Mouse (Mus musculus) heart, postnatal 10 days (tissue): ENCODE results near the gene Pdzd2. TPM values are rescaled to one million over a fixed set of nuclear protein-coding genes. Genes with fewer than 3 reads are reported as not detected.

Experiments
- DNase-seq, 2 experiments: peaks; one replicate each; pipeline ENCODE4 v3.0.0; 2021
- intact Hi-C: fragments of 180-260 bp; cut with DNase I; formaldehyde crosslinking; loops from one replicate; pipeline ENCODE4 v1.15.1; 2025
- total RNA-seq, 2 experiments: library from RNA; stranded (reverse); gene quantifications; 2 replicates each; pipeline ENCODE4 v1.2.3; 2021

The Pdzd2 gene
- 100 to 1,000 TPM; 186 to 218 TPM for total RNA-seq

DNA sequence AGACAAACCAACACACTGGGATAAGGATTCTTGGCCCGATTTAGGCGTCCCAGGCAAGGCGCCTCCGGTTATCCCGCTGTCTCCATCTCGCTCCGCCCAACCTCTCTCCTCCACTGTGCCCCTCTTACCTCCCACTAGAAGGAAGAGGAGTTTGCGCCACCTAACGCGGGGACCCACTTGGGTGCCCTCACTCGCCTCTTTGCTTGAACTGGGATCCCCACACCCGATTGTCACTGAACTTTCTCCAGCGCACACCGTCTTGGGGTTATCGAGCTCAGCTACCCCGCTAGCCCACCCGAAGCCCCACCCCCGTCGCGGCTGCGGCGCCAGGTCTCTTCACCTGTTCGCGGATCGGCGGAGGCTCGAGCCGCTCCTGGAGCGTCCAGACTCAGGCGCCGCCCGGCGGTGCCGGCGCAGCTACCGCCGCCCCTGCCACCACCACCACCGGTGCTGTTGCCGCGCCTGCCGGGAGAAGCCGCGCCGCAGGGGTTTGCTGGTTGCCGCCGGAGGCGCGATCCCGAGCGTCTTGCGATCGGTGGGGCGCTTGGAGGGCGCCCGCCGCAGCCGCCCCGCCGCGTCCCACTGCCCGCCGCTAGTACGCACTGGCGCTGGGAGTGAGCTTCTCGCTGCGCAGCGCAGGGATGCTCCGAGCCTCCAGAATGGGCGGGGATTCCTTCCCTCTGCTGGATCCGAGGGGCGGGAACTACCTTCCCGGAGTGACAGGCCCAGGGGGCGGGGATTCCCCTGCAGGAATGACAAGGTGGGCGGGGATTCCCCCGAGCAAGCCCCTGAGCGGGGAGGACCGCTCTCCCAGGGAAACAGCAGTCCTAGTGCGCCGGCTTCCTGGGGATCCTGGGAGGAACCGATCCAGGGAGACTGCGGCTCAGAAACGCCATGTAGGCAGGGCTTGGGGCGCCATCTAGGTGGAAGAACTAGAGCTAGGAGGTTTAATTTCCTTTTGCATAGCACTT is at the start of gene Pdzd2:
Gene Pdzd2, minus strand, starts transcription at position 648 of the 971 bp plus-strand sequence.
- intact Hi-C loops, result loop anchor here (1.0 to 5.0 kb wide), 3 partner anchors 55 to 153 kb away; no protein-coding TSS in a partner anchor
- DNase-seq, result peak; percentile 97 to 98

DNA sequence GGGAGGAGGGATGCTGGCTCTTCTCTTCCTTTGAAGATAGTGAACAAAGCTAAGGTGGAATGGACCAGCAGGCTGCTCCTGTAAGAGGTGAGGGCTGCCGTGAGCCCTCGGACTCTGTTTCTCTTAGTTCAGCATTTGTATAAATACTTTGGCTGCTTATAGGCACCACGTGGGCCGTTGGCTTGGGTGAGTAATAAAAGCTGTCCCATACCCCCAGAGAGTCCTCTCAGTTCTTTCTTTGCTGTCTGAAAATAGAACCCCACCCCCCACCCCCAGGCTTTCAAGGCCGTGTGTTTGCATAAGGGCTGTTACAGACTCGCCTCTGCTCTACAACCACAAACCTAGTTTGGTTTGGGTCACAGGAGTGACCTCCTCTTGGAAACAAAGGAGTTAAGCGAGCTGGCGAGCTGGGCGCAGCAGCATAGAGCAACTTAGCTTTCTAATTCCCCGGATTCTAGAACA is 49.7 kb upstream of the Pdzd2 start:
- DNase-seq, result peak; percentile 13 to 19
- intact Hi-C loops, result no loop called here

DNA sequence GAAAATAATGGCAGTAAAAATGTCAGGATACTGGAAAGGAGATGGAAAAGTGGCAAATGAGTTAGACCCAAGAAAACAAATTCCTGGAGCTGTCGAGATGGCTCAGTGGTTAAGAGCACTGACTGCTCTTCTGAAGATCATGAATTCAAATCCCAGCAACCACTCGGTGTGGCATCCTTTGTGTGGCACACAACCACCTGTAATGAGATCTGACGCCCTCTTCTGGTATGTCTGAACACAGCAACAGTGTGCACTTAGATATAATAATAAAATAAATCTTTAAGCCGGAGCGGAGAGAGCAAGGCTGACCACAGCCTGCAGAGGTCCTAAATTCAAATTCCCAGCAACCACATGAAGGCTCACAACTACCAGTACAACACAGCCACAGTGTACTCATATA is 48.8 kb upstream of the Pdzd2 start:
- intact Hi-C loops, result no loop called here
- no peak for DNase-seq

DNA sequence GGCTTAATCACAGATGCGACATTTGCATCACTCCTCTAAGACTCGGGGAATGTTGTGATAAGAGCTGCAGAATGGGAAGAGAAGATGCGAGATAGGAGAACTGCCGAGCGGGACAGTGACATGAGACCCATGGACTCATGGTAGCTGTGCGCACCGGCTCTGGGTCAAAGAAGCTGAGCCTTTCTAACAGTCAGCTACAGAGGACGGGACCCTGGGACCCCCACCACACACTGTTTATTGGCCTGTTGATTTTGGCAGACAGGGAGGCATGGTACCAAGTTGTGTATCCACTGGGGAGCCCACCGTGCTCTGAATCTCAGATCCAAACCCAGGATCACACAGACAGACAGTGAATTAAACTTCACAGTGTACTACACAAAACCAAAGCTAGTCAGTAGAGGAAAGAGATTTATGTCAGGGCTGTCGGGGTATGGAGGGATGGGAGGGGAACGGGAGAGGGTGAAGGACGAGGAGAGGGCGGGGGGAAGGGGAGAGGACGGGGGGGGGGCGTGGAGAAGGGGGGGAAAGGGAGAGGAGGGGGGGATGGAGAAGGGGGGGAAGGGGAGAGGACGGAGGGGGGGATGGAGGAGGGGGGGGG is 42.1 kb upstream of the Pdzd2 start:
- intact Hi-C loops, result no loop called here
- DNase-seq, result no peak

DNA sequence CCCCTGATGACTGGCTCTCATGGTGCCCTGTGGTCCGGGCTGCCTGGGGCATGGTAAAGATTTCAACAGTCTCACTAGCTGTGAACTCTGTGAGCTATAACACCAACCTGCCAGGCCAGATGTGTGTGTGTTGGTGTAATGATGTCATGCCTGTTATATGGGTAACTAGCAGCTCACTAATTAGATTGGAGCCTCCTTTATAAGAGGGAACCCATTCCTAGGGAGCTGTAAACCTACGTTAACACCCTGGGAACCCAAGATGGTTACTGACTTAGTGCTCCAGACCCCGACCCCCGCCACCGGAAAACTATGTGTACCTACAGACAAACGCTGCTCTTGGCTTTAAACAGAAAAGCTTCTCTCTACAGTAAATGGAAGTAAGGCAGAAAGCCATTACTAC is 41.6 kb upstream of the Pdzd2 start:
- intact Hi-C loops, result no loop called here
- DNase-seq, result no peak

DNA sequence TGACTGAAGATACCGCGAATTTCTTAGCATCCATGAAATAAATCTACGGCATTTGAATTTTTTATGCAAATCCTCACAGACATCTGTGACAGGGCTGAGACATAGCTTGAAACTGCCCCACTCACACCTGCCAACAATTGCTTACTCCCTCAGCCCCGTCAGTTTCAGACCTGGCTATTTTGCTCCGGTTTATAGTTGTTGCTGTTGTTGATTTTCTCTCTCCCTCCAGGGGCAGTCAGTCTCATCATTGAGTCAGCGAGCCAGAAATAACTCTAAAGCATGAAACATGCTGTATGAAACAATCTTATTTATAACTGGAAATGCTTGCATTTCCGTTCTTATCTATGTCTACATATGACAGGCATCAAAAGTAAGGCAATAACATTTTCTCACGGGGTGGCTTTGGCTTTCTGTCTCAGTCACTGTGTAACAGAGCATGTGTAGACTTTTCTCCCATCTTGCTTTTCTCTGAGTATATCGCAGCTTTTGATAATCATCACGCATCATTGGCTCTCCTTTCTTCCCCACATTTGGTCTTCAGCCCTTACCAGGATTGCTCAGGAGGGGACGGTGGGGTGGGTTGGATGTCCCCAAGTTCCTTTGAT is 34.5 kb upstream of the Pdzd2 start:
- intact Hi-C loops, result no loop called here
- DNase-seq, result no peak

DNA sequence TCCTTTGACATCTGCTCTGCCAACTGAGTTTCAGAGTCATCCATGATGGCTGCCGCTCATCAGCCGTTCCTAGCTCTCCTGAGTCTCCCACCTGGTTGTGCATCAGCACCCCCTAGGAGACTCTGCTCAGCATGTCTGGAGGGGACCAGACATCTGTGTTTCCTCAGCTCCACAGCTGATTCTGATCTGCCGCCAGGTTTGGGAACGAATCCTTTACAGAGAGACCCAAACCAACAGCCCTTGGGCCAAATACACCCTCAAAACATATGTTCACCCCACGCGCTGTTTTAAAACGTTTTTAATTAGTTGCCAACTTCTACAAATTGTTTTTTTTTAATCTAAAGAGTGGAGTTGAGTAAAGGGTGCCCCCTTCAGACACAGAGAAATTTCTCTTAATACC is 31.2 kb upstream of the Pdzd2 start:
- intact Hi-C loops, result no loop called here
- no peak for DNase-seq

DNA sequence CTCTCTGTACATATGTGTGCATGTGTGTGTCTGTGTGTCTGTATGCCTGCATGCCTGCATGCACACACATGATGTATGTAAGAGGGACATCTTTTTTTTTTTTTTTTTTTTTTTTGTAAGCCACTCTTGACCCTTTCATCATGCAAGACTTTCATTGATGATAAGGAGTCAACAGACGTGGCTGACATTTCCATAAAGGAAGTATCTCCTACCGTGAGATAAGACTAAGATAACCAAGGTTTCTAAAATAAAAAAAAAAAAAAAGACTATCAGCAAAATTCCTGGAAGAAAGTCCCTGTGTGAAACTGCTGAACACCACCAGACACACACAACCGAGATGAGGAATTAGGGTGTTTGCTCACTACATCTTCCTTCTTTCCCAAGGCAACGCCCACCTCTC is 27.1 kb upstream of the Pdzd2 start:
- intact Hi-C loops, result no loop called here
- no peak for DNase-seq

DNA sequence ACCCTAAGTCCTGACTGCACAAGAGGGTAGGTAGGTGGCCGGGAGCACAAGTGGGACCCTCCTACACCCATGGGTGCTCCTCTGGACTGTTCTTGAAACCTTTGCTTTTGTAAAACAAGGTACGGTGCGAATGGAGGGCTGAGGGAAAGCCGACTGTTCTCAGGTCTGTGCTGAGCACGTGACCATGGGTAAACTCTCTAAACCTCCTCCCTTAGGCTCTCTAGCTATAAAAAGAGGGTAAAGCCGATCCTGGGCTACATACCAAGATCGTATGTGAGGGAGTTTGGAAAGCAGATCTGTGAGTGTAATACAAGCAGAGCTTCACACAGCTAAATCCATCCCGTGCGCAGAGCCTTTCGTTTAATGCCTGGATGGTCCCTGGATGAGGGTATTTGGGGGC is 23.4 kb upstream of the Pdzd2 start:
- intact Hi-C loops, result no loop called here

DNA sequence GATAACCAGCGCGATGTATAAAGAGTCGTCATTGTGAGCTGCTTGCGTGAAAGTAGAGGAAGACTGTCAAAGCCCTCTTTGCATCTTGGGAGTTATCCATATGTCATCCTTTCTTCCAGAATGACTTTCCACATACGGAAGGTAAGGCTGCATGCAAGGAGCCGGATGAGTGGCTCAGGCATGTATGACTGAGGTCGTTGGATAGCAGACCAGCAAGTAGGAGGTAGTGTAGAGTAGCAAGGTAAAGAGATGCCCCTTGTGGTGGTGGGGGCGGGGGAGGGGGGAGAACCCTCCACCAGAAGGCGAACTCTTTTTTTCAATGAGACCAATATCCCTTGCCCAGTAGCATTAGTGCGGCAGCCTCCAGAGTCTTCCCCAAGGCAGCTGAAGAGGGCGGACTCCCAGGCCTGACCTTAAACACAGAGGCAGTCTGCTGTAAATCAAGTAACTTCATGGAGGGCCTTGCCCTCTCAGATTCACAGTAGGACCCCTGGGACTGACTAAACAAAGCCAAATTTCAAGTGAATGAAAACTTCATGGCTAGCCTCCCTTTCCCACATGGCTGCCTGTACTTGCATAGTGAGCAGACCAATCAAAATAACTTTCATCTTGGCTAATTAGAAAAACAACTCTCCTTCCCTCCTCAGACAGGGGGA is 22.7 kb upstream of the Pdzd2 start:
- no peak for DNase-seq
- intact Hi-C loops, result no loop called here

More for the DNA sequence above, 23.4 kb upstream of the Pdzd2 start:
- no peak for DNase-seq

DNA sequence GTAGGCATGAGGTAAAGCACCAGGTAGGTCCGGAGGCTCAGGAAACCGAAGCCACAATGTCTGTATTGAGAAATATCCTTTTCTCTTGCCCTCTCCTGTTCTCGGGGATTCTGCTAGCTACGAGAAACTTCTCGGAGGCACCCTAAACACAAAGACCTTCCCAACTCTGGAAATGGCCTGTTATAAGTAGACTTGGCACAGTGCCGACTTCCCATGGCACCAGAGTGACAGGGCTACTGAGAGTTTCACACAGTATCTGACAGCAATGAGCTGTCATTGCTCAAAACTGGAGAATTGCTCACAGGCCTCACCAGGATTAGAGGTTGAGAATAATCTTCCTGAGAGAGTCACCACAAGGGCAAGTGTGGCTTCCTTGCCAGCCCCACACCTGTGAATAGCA is 21.0 kb upstream of the Pdzd2 start:
- intact Hi-C loops, result no loop called here
- peak in 1 of 2 experiments; percentile 45 for DNase-seq

DNA sequence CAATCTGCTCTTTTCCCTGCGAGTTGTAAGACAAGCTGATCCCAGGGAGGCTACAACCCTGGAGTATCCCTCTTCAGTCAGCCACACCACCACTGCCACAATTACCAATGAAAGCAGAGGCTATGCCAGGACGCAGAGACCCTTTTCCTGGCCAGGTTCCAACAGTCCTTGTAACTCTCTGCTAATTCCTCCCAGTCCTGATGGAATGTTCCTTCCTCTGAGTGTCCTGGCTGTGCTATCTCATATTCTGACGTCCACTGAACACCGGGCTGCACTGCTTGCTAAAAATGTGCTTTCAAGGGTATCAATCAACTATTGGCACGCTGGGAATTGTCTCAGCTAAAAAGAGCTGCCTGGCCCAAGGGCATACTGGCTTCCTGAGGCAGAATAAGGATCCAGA is 18.7 kb upstream of the Pdzd2 start:
- intact Hi-C loops, result no loop called here
- peak; percentile 78 to 84 for DNase-seq

DNA sequence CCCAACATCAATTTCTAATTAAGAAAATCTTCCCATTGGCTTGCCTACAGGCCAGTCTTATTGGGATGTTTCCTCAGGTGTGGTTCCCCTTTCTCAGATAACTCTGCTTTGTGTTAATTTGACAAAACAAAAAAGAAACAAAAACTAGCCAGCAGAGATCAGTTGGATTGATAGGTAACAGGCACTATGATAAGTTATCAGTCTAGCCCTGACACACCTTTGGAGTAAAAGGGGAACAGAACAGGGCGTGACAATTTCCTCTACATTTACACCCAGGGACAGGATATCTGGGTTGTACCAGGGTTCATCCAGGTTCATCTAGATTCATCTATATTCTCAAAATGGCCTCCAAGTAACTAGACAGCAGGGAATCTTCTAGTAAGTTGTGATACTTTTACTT is 18.0 kb upstream of the Pdzd2 start:
- DNase-seq, result no peak
- intact Hi-C loops, result no loop called here

DNA sequence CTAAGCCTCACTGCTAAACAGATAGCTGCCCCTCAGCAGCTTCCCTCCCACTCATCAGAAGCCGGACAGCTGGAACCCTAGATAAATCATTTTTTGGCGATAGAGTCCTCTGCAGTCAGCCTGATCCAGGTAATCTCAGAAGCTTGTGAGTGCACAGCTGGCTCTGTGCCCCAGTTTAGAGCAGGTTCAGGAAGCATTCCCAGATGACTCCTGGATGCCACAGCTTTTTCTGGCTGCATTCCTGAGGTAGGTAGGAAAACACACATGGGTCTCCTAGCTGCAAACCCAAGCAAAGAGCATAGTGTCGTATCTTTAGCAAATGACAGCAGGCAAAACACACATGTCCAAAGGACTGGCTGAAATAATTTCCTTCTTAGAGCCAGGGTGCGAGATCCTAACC is 13.5 kb upstream of the Pdzd2 start:
- intact Hi-C loops, result no loop called here

DNA sequence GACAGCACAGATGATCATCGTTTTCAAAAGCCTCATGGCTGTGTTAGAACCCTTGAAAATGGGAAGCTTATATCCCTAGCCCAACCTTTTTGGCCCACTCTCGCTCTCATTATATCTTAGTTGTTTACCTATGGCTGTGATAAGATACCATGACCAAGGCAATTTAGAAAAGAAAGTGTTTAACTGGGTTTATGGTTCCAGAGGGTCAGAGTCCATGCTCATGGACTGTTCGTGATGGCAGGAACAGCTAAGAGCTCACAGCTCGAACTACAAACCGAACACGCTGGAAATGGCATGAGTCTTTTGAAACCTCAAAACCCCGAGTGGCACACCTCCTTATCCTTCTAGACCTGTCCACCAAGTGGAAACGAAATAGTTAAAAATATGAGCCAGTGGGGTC is 11.2 kb upstream of the Pdzd2 start:
- intact Hi-C loops, result no loop called here
- DNase-seq, result no peak

More for the DNA sequence above, 13.5 kb upstream of the Pdzd2 start:
- peak; percentile 79 to 82 for DNase-seq

DNA sequence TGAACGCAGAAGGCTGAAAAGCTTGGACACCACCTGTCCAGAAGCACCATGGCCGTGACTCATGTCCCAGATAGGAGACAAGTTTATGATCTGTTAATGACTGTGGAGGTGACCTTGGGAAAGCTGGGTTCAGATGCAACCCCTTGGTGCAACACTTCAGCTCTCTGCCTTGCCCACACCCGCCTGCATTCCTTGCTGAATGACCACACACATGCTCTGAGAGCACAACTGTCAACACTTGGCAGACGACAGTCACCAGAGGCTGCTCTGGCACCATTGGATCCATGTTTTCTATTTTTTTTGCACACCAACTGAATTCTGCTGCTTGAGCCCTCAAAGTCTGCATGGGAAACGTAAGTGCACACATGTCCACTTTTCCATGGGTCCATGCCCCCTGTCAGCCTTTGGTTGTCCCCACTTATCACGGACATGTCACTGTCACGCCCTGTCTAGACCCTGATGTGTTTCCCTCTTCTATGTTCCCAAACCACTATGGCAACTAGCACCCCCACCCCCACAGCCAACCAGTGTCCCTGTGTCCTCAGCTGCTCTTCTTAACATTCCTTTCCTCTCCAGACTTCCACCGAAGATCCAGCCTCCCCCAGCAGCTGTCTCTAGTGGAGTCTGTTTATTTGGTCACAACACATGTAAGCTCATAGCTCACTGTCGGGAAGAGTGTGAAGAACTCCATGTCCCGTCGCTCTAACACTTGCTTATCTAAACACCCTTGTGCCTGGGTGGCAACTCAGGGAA is 10.0 kb upstream of the Pdzd2 start:
- peak; percentile 83 to 87 for DNase-seq
- intact Hi-C loops, result no loop called here

DNA sequence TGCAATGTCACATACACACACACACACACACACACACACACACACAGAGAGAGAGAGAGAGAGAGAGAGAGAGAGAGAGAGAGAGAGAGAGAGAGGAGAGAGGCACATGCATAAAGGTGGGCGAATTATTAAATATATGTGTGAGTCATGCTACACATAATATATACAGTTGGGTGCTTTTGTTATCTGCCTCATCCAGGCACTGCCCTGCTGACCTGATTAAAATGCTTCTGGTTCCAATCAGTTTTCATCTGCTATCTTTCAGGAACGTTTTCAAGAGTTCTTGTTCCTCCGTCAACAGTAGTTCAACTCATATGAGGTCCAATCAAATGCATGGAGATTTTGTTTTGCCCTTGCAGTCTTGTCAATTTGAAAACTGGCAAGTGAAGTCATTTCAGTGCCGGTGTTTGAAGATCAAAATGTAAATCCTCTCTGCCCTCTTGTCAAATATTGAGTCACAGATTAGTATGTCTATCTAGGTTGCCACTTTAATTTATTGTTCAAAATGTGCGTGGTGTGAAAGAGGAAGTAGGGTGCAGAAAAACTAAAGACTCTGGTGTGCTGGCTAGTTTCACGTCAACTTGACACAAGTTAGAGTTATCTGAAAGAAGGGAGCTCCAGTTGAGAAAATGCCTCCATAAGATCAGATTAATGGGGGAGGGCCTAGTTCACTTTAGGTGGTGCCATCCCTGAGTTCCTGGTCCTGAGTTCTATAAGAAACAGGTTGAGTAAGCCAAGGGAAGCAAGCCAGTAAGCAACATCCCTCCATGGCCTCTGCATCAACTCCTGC is 2.6 kb upstream of the Pdzd2 start:
- intact Hi-C loops, result no loop called here
- no peak for DNase-seq

DNA sequence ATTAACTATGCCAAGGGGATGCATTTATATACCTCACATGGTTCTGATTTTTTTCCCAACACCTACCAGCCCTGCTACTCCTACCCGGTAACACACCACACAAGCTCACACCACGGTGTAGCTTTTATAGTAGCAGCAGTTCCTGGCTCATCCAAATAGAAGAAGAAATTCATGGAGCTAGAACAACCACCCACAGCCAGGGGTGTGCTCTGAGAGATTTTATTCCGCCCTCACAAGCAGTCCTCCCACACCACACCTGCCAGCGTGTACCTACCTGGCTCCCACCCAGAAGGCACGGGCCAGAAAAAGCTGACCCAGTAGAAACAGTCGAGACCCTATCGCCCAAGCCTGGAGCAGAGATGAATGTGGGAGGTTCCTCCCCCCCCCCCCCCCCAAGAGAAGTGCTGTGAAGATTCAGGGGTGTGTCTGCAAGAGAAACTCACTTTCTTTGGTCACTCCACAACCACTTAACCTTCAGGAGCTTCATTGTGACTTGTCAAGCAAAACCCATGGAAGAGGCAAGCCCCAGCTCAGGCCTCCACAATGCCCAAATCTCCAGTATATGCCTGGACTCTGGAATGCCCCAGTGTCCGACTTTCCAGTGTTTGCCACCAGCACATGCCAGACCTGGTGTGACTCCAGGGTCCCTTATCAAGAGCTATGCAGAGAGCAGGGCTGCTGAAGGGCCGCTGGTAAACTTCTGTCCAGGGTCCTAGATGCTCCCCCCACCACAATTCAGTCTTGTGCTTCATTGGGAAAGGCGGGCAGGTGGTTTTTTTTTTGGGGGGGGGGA is 1.2 kb downstream of the Pdzd2 start:
- intact Hi-C loops, result loop anchor here (1.0 to 5.0 kb wide), 3 partner anchors 56 to 152 kb away; no protein-coding TSS in a partner anchor

More for the DNA sequence above, 1.2 kb downstream of the Pdzd2 start:
- DNase-seq, result peak; percentile 53 to 57
